Mouse (Mus musculus): ENCODE data around the gene Pxmp4. TPM values are rescaled to one million over a fixed set of nuclear protein-coding genes. Genes with fewer than 3 reads are reported as not detected.

The Pxmp4 gene
- polyA plus RNA-seq, 1 experiment: 1.2 TPM

DNA sequence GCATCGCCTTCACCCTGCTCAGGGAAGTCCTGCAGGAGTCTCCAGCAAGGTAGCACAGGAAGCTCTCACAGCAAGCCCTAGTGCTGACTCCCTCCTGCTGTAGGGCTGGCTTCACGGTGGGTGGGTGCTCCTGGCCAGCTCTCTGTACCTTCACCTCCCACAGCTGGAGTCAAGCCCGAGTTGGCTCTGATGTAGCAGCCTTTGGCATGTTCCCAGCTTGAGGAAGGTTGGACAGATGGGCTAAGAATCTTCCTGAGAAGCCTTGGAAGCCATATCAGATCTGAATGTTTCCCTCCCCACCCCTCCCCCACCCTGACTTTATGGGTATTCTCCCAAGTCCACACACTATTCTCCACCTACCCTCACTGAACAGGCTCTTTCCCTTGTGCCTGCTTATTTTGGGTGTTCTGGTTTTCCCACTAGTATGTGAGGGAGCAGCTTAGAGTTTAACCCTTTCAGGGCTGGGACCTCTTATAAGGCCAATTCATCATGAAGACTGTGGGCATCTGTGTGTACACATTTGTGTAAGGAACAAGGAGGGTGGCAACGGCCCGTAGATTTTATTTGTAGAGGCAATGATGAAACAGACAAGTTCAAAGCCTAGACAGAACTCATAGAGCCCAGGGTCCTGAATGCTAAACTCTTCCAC lies 46.2 kb downstream of the Pxmp4 start:
- peaks cover 58% of the 10 kb centered on the region for H3K36me3 ChIP-seq (ENCODE audit: control insufficient read depth)
- H3K4me3 ChIP-seq (replicated peaks): no peak overlapping the region
- peaks cover 42% of the 10 kb centered on the region for H3K4me1 ChIP-seq (ENCODE audit: control insufficient read depth)
- H3K9me3 ChIP-seq (ENCODE audit: control insufficient read depth, low read length): no peaks in the 10 kb centered on the region
- H3K27me3 ChIP-seq (ENCODE audit: control insufficient read depth): peaks cover 6% of the 10 kb centered on the region
- TF ChIP-seq TAL1 (IDR thresholded peaks at IDR 0.05; ENCODE audit: low read length) (no peak), GATA1 (IDR thresholded peaks at IDR 0.05; ENCODE audit: low read length) (no peak)

DNA sequence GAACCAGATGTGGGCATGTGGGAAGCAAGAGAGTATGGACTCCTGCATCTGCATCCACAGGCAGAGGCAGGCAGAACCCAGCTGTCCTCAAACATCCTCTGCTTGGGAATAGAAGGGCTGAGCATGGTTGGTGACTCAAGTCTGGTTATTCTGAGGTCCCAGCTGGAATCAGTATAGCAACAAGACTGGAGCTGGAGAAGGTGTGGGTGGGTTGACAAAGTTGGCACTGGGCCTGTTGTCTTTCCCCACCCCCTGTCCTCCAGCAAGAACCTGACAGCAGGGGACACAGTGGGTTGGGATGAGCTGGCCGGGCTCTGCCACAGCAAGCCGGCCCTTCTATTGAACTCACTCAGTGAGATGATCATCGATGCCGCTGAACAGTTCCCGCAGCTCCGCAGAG lies 48.3 kb downstream of the Pxmp4 start:
- Histone ChIP-seq H3K4me1 (ENCODE audit: control insufficient read depth) (peaks cover 42% of the 10 kb centered on the region), H3K4me3 (replicated peaks) (no peak overlapping the region), H3K36me3 (ENCODE audit: control insufficient read depth) (peaks cover 37% of the 10 kb centered on the region), H3K9me3 (ENCODE audit: control insufficient read depth, low read length) (no peaks in the 10 kb centered on the region), H3K27me3 (ENCODE audit: control insufficient read depth) (peaks cover 26% of the 10 kb centered on the region)
- TF ChIP-seq TAL1 (IDR thresholded peaks at IDR 0.05; ENCODE audit: low read length) (no peak), GATA1 (IDR thresholded peaks at IDR 0.05; ENCODE audit: low read length) (no peak)

DNA sequence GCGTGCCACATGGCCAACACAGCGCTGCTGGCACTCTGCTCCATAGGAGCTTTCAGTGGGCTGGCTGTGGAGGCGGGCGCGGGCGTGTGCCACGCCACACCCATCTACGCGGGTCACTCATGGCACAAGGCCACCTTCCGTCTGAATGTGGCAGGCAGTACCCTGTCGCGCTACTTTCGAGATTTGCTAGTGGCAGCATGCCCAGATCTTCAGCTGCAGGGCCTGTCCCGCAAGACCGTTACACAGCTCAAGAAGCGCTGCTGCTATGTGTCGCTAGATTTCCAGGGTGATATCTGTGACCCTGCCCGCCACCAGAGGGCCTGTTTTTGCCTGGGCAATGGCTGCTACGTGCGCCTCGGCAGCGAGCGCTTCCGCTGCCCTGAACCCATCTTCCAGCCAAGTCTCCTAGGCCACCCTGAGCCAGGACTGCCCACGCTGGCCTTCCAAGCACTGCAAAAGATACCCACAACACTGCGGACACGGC lies 51.0 kb downstream of the Pxmp4 start:
- peak overlapping the region; percentile 34 for H3K4me3 ChIP-seq (replicated peaks)
- H3K4me1 ChIP-seq (ENCODE audit: control insufficient read depth): peaks cover 33% of the 10 kb centered on the region
- TF ChIP-seq TAL1 (IDR thresholded peaks at IDR 0.05; ENCODE audit: low read length) (no peak), GATA1 (IDR thresholded peaks at IDR 0.05; ENCODE audit: low read length) (no peak)
- peaks cover 16% of the 10 kb centered on the region for H3K36me3 ChIP-seq (ENCODE audit: control insufficient read depth)
- peaks cover 4% of the 10 kb centered on the region; the same call in 1 of the 2 replicates for H3K9me3 ChIP-seq (ENCODE audit: control insufficient read depth, low read length)
- peaks cover 44% of the 10 kb centered on the region for H3K27me3 ChIP-seq (ENCODE audit: control insufficient read depth)

DNA sequence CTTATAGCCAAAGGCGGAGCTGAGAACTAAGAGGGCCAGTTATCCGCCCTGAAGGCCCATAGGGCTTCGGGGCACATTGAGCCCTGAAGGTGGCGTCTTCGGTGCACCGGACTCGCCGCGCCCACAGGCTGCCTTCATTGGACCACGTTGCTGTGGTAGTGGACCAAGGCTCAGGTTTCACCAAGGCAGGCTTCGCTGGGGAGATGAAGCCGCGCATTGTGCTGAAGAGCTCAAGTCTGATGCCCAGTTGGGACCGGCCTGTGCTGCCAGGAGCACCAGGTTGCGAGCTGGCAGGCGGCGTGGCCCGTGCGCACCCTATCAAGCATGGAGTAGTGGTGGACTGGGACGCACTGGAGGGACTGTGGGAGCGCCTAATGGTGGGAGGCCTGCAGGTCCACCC lies 51.6 kb downstream of the Pxmp4 start:
- peaks cover 16% of the 10 kb centered on the region for H3K36me3 ChIP-seq (ENCODE audit: control insufficient read depth)
- H3K27me3 ChIP-seq (ENCODE audit: control insufficient read depth): peaks cover 44% of the 10 kb centered on the region
- H3K9me3 ChIP-seq (ENCODE audit: control insufficient read depth, low read length): peaks cover 4% of the 10 kb centered on the region; the same call in 1 of the 2 replicates
- TF ChIP-seq GATA1 (IDR thresholded peaks at IDR 0.05; ENCODE audit: low read length) (no peak), TAL1 (IDR thresholded peaks at IDR 0.05; ENCODE audit: low read length) (no peak)
- H3K4me1 ChIP-seq (ENCODE audit: control insufficient read depth): peaks cover 28% of the 10 kb centered on the region
- H3K4me3 ChIP-seq (replicated peaks): peak overlapping the region; percentile 34

DNA sequence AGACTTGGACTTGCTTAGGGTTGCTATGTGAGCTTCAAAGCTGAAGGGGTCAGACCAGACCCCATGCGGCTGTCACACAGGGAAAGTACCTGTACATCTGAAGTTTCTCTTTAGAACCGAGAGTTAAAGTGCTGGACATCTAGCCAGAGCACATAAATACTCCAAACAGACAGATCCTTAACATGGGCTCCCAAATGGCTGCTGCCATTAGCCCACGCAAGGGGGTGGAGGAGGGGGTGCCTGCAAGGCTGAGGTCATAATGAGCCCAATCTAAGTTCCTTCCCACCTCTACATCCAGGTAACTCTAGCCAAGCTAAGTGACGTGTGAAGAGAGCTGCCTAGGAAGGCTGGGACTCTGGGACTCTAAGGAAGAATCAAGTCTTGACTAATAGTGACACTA lies 52.0 kb downstream of the Pxmp4 start, which contains the start of gene Actl10:
Gene Actl10, plus strand, starts transcription at position 301 of the 400 bp plus-strand sequence.
- Histone ChIP-seq H3K4me1 (ENCODE audit: control insufficient read depth) (peaks cover 27% of the 10 kb centered on the region), H3K4me3 (replicated peaks) (peak within 1 kb of the TSS; percentile 34), H3K36me3 (ENCODE audit: control insufficient read depth) (peaks cover 16% of the 10 kb centered on the region), H3K9me3 (ENCODE audit: control insufficient read depth, low read length) (peaks cover 4% of the 10 kb centered on the region; the same call in 1 of the 2 replicates), H3K27me3 (ENCODE audit: control insufficient read depth) (peaks cover 44% of the 10 kb centered on the region)
- TF ChIP-seq TAL1 (IDR thresholded peaks at IDR 0.05; ENCODE audit: low read length) (no peak), GATA1 (IDR thresholded peaks at IDR 0.05; ENCODE audit: low read length) (no peak)

DNA sequence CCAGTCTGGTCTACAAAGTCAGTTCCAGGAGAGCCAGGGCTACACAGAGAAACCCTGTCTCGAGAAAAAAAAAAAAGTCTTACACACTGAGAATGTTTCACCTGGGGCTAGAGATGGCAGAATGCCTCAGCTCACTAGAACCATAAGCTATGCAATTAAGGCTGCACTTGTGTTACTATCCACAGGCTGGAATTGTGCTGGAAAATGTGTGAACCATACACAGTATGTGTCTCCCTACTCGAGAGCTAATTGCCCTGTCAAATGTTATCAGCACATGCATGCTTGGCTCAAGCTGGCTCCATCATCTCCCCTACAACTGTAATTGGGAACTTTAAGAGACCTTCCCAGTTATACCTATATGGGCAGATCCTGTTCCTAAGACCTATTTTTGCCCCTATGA lies 52.6 kb downstream of the Pxmp4 start:
- Histone ChIP-seq H3K27me3 (ENCODE audit: control insufficient read depth) (peaks cover 44% of the 10 kb centered on the region), H3K4me3 (replicated peaks) (no peak overlapping the region), H3K9me3 (ENCODE audit: control insufficient read depth, low read length) (peaks cover 4% of the 10 kb centered on the region; the same call in 1 of the 2 replicates), H3K4me1 (ENCODE audit: control insufficient read depth) (peaks cover 27% of the 10 kb centered on the region), H3K36me3 (ENCODE audit: control insufficient read depth) (peaks cover 16% of the 10 kb centered on the region)
- TF ChIP-seq TAL1 (IDR thresholded peaks at IDR 0.05; ENCODE audit: low read length) (no peak), GATA1 (IDR thresholded peaks at IDR 0.05; ENCODE audit: low read length) (no peak)

DNA sequence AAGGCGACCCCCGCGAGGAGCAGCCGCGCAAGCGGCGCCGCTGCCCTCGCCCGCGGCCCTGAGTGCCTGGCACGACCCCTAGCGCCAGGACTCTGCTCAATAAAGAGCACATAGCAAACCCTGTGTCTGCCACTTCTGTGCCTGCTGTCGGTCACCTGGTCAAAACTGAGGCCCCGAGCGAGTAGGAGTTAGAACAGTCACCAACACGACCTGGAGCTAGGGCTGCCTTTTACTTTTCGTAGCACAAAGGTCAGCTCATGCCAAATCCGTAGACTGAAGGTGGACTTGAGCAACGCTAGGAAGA lies 53.7 kb downstream of the Pxmp4 start:
- peaks cover 4% of the 10 kb centered on the region; the same call in 1 of the 2 replicates for H3K9me3 ChIP-seq (ENCODE audit: control insufficient read depth, low read length)
- H3K36me3 ChIP-seq (ENCODE audit: control insufficient read depth): peaks cover 11% of the 10 kb centered on the region
- H3K27me3 ChIP-seq (ENCODE audit: control insufficient read depth): peaks cover 44% of the 10 kb centered on the region
- no peak for TF ChIP-seq GATA1 (IDR thresholded peaks at IDR 0.05; ENCODE audit: low read length)
- no peak for TF ChIP-seq TAL1 (IDR thresholded peaks at IDR 0.05; ENCODE audit: low read length)
- H3K4me1 ChIP-seq (ENCODE audit: control insufficient read depth): peaks cover 27% of the 10 kb centered on the region
- H3K4me3 ChIP-seq (replicated peaks): no peak overlapping the region

DNA sequence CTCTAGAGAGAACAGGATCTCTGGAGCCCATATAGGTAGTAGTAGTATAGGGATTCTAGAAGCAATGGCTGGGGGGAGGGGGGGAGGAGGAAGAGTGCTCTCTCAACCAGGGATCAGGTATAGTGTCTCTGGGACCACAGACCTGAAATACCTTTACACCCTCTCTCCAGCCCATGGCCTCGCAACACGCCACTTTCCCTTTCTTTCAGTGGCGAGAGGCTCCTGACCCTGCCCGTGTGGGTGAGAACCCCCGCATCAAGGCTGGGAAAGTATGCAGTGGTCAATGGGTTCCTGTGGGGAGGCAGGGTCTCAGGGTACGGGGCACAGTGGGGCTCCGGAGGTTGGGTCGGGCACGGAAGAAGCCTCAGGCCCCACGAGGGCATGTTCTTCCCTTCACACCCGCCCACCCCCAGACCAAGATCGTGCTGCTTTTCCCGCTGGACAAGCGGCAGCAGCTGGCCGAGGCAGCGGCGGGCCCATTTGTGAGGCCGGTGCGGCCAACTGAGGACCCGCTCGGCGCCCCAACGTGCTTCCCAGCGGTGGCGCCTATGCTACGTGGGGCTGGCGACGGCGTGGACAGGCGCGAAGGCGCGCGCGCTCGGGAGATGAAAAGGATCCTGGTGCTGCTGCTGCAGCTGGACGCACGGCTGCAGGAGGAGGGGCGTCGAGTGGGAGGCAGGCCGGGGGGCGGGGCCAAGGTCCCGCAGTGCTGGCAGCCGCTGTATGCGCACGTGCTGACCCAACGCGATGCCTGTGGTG lies 54.2 kb downstream of the Pxmp4 start:
- TF ChIP-seq TAL1 (IDR thresholded peaks at IDR 0.05; ENCODE audit: low read length) (no peak), GATA1 (IDR thresholded peaks at IDR 0.05; ENCODE audit: low read length) (no peak)
- Histone ChIP-seq H3K27me3 (ENCODE audit: control insufficient read depth) (peaks cover 44% of the 10 kb centered on the region), H3K4me3 (replicated peaks) (peak overlapping the region; percentile 43), H3K9me3 (ENCODE audit: control insufficient read depth, low read length) (peaks cover 4% of the 10 kb centered on the region; the same call in 1 of the 2 replicates), H3K36me3 (ENCODE audit: control insufficient read depth) (peaks cover 7% of the 10 kb centered on the region), H3K4me1 (ENCODE audit: control insufficient read depth) (peaks cover 27% of the 10 kb centered on the region)

DNA sequence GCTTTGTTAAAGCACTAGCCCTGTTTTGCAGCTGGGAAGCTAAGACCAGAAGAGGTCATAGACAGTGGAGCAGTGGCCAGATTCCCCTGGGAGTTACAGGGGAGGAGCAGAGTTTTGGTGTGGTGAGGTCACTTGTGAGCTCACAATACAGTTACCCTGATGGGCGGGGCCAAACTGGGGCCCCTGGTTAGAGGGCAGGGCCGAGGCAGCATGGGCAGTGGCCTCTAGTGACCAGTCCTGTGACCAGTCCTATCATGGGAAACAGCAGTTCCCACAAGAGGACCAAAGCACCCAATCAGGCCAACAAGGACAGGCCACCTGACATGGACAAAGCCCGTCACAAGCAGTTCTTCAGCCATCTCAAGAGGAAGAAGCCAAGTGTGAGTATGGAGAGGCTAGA lies 54.8 kb downstream of the Pxmp4 start:
- TF ChIP-seq GATA1 (IDR thresholded peaks at IDR 0.05; ENCODE audit: low read length): no peak
- TF ChIP-seq TAL1 (IDR thresholded peaks at IDR 0.05; ENCODE audit: low read length): no peak
- Histone ChIP-seq H3K27me3 (ENCODE audit: control insufficient read depth) (peaks cover 44% of the 10 kb centered on the region), H3K36me3 (ENCODE audit: control insufficient read depth) (peaks cover 4% of the 10 kb centered on the region; the same call in 1 of the 2 replicates), H3K9me3 (ENCODE audit: control insufficient read depth, low read length) (peaks cover 4% of the 10 kb centered on the region; the same call in 1 of the 2 replicates), H3K4me1 (ENCODE audit: control insufficient read depth) (peaks cover 27% of the 10 kb centered on the region), H3K4me3 (replicated peaks) (no peak overlapping the region)
